Mouse (Mus musculus): Measurements from ENCODE around the gene Cd40. TPM values are rescaled to one million over a fixed set of nuclear protein-coding genes. Genes with fewer than 3 reads are reported as not detected.
A peak's percentile ranks its signal among the peaks of the same experiment; 100 is the strongest.

Gene Cd40
- total and polyA plus RNA-seq, 3 experiments, result 2.0 to 4.6 (median 2.2) TPM

DNA sequence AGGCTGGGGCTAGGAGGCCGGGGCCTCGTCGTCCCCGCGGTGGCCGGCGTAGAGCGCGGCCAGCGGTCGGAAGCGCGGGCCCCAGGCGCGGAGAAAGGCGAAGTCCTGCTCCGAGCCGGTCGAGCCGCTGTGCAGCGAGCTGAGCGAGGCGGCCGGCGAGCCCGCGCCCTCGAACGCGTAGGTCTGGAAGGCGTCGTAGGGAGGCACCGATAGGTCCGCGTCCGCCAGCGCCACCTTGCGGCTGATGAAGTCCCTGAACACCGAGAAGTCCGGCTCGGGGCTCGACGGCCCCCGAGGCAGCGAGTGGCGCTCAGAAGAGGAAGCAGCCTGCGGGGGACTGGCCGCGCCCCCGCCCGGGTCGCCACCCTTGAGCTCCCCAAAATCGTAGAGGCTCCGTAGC lies 56.7 kb downstream of the Cd40 start:
- Histone ChIP-seq H3K4me1 (ENCODE audit: control insufficient read depth, insufficient read depth, low read length) (no peaks in the 10 kb centered on the region), H3K9ac (ENCODE audit: low read depth, low read length) (no peak overlapping the region), H3K27ac (no peak overlapping the region), H3K27me3 (ENCODE audit: control insufficient read depth, insufficient read depth, low read length) (peaks cover 23% of the 10 kb centered on the region), H3K36me3 (ENCODE audit: control insufficient read depth, insufficient read depth, low read length) (no peaks in the 10 kb centered on the region), H3K4me3 (no peak overlapping the region), H3K79me2 (replicated peaks; ENCODE audit: control insufficient read depth, insufficient read depth, low read length) (no peaks in the 10 kb centered on the region)
- intact Hi-C loops (cut with DNase I), result loop anchor here (1.0 to 2.0 kb wide), 2 partner anchors 37 to 159 kb away; no protein-coding TSS in a partner anchor
- TF ChIP-seq POLR2A (IDR thresholded peaks at IDR 0.05; ENCODE audit: insufficient read depth, low read depth, low read length), result no peak
- TF ChIP-seq CTCF (IDR thresholded peaks at IDR 0.05), result peak; percentile 89
- 1% methylated on average over 54 of the region's 54 CpGs for WGBS
- peak; percentile 78 to 85 for DNase-seq

DNA sequence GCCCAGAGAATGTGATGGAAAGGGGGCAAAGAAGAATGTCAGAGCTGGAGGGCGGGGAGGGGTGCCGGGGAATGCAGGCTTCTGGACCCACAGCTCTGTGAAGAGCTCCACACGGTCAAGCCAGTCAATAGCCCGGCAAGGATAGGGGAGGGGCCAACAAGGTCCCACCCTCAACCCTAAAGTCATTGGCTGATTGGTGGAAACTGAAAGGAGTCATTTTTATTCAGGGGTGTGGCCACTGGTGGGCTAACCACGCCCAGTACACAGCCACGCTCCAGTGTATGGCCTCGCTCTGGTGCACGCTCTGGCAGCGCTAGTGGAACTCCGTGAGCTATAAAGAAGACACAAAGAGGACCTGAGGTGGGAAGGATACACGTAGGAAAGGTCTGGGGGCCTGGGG lies 58.3 kb downstream of the Cd40 start:
- Histone ChIP-seq H3K27ac (no peak overlapping the region), H3K4me1 (ENCODE audit: control insufficient read depth, insufficient read depth, low read length) (no peaks in the 10 kb centered on the region), H3K9ac (ENCODE audit: low read depth, low read length) (no peak overlapping the region), H3K27me3 (ENCODE audit: control insufficient read depth, insufficient read depth, low read length) (peaks cover 23% of the 10 kb centered on the region), H3K36me3 (ENCODE audit: control insufficient read depth, insufficient read depth, low read length) (no peaks in the 10 kb centered on the region), H3K4me3 (no peak overlapping the region), H3K79me2 (replicated peaks; ENCODE audit: control insufficient read depth, insufficient read depth, low read length) (no peaks in the 10 kb centered on the region)
- TF ChIP-seq POLR2A (IDR thresholded peaks at IDR 0.05; ENCODE audit: insufficient read depth, low read depth, low read length), result no peak
- TF ChIP-seq EP300 (IDR thresholded peaks at IDR 0.05; ENCODE audit: insufficient read depth, low read depth, low read length), result no peak
- TF ChIP-seq CTCF (IDR thresholded peaks at IDR 0.05), result no peak
- WGBS, result 30% methylated on average over 11 of the region's 11 CpGs
- intact Hi-C loops (cut with DNase I), result loop anchor here (2.0 kb wide), 1 partner anchor 161 kb away; no protein-coding TSS in a partner anchor
- DNase-seq, result no peak

DNA sequence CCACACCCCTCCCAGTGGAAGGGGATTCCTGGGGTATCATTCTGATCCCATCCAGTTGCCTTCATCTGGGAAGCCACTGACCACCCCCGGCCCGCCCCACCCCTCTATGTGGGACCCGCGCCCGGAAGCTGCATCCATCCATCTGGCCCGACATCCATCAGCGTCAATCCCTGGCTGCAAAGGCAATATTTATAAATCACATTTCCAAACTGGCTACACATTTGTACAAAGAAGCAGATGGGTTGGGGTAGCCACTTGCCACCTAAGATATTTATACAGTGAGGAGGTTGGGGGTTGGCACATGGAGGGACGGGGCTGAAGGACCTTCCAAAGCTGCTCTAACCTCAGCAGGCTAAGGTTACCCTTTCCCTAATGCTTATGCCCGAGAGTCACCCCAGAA lies 65.3 kb downstream of the Cd40 start:
- no peak overlapping the region for H3K4me3 ChIP-seq
- H3K9ac ChIP-seq (ENCODE audit: low read depth, low read length), result no peak overlapping the region
- intact Hi-C loops (cut with DNase I), result no loop called here
- no peaks in the 10 kb centered on the region for H3K36me3 ChIP-seq (ENCODE audit: control insufficient read depth, insufficient read depth, low read length)
- 80% methylated on average over 9 of the region's 9 CpGs for WGBS
- TF ChIP-seq CTCF (IDR thresholded peaks at IDR 0.05) (no peak), EP300 (IDR thresholded peaks at IDR 0.05; ENCODE audit: insufficient read depth, low read depth, low read length) (no peak), POLR2A (IDR thresholded peaks at IDR 0.05; ENCODE audit: insufficient read depth, low read depth, low read length) (no peak)
- peaks cover 10% of the 10 kb centered on the region for H3K27me3 ChIP-seq (ENCODE audit: control insufficient read depth, insufficient read depth, low read length)
- H3K27ac ChIP-seq, result no peak overlapping the region
- no peak for DNase-seq
- H3K4me1 ChIP-seq (ENCODE audit: control insufficient read depth, insufficient read depth, low read length), result no peaks in the 10 kb centered on the region
- H3K79me2 ChIP-seq (replicated peaks; ENCODE audit: control insufficient read depth, insufficient read depth, low read length), result no peaks in the 10 kb centered on the region

DNA sequence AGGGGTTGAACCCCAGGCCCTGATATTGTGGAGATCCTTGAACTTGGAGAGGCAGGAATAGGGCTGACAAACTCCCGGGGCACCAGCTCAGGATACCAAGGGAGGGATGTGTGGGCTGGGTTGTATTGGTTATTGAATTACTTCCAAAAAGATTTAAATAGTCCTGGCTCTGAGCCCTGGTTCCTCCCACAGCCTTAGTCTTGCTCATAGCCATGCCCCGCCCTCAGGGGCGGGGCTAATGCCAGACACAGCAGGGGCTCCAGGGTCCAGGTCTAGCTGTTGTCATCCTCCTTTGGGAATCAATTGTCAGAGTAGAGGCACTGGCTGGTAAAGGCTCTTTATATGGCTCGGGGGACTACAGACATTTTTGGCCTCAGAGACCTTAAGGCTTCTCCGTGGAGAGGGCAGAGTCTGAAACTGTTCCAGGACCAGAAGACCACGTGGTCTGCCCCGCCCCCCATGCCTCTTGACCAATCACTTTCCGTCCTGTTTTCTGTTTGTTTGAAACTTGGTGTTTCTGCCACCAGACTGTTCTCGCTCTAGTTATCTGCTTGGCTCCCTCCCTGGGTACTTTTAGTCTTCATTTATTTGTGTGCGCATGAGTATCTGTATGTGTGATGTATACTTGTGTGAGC lies 65.9 kb downstream of the Cd40 start:
- intact Hi-C loops (cut with DNase I), result no loop called here
- TF ChIP-seq POLR2A (IDR thresholded peaks at IDR 0.05; ENCODE audit: insufficient read depth, low read depth, low read length) (no peak), CTCF (IDR thresholded peaks at IDR 0.05) (no peak), EP300 (IDR thresholded peaks at IDR 0.05; ENCODE audit: insufficient read depth, low read depth, low read length) (no peak)
- Histone ChIP-seq H3K79me2 (replicated peaks; ENCODE audit: control insufficient read depth, insufficient read depth, low read length) (no peaks in the 10 kb centered on the region), H3K4me1 (ENCODE audit: control insufficient read depth, insufficient read depth, low read length) (no peaks in the 10 kb centered on the region), H3K36me3 (ENCODE audit: control insufficient read depth, insufficient read depth, low read length) (no peaks in the 10 kb centered on the region), H3K9ac (ENCODE audit: low read depth, low read length) (no peak overlapping the region), H3K4me3 (no peak overlapping the region), H3K27ac (no peak overlapping the region), H3K27me3 (ENCODE audit: control insufficient read depth, insufficient read depth, low read length) (peaks cover 6% of the 10 kb centered on the region; the same call in 1 of the 2 replicates)
- WGBS, result 26% methylated on average over 10 of the region's 10 CpGs
- no peak for DNase-seq

Other genes with a start within 250 kb of the Cd40 start
- gene Zswim1, start 232.9 kb upstream of the Cd40 start, total RNA-seq (2021), result 1 to 10 TPM; 4.5 to 5.3 TPM
- 5.1 and 6.4 TPM in 2 replicates for gene Zswim1, start 232.9 kb upstream of the Cd40 start, polyA plus RNA-seq (2012; rRNA removed)
- gene Spata25, start 227.1 kb upstream of the Cd40 start, total RNA-seq (2021), result under 1 TPM; 0.60 to 0.68 TPM
- 0.23 TPM in 1 of 2 replicates, not detected in the other for gene Spata25, start 227.1 kb upstream of the Cd40 start, polyA plus RNA-seq (2012; rRNA removed)
- 10 to 100 TPM; 94.3 to 99.8 TPM for gene Ctsa, start 222.8 kb upstream of the Cd40 start, total RNA-seq (2021)
- gene Ctsa, start 222.8 kb upstream of the Cd40 start, polyA plus RNA-seq (2012; rRNA removed), result 200 and 232 TPM in 2 replicates
- 10 to 100 TPM; 47.2 to 49.2 TPM for gene Neurl2, start 222.2 kb upstream of the Cd40 start, total RNA-seq (2021)
- gene Neurl2, start 222.2 kb upstream of the Cd40 start, polyA plus RNA-seq (2012; rRNA removed), result 54.2 and 54.8 TPM in 2 replicates
- gene Pltp, start 197.9 kb upstream of the Cd40 start, total RNA-seq (2021), result 10 to 100 TPM; 33.8 to 36.1 TPM
- 57.4 and 71.2 TPM in 2 replicates for gene Pltp, start 197.9 kb upstream of the Cd40 start, polyA plus RNA-seq (2012; rRNA removed)
- 10 to 100 TPM; 25.7 to 31.8 TPM for gene Pcif1, start 176.3 kb upstream of the Cd40 start, total RNA-seq (2021)
- 18.4 and 20.8 TPM in 2 replicates for gene Pcif1, start 176.3 kb upstream of the Cd40 start, polyA plus RNA-seq (2012; rRNA removed)
- 1 to 10 TPM; 8.0 to 8.2 TPM for gene Zfp335, start 143.9 kb upstream of the Cd40 start, total RNA-seq (2021)
- 14.0 and 14.3 TPM in 2 replicates for gene Zfp335, start 143.9 kb upstream of the Cd40 start, polyA plus RNA-seq (2012; rRNA removed)
- gene Mmp9, start 114.8 kb upstream of the Cd40 start, total RNA-seq (2021), result under 1 TPM; 0.93 to 0.99 TPM
- gene Mmp9, start 114.8 kb upstream of the Cd40 start, polyA plus RNA-seq (2012; rRNA removed), result 3.5 and 5.1 TPM in 2 replicates
- 1 to 10 TPM; 2.2 to 2.3 TPM for gene Slc12a5, start 94.8 kb upstream of the Cd40 start, total RNA-seq (2021)
- gene Slc12a5, start 94.8 kb upstream of the Cd40 start, polyA plus RNA-seq (2012; rRNA removed), result 1.5 TPM in 2 replicates
- 10 to 100 TPM; 18.6 to 20.6 TPM for gene Ncoa5, start 20.8 kb upstream of the Cd40 start, total RNA-seq (2021)
- 16.4 and 21.2 TPM in 2 replicates for gene Ncoa5, start 20.8 kb upstream of the Cd40 start, polyA plus RNA-seq (2012; rRNA removed)
- not detected for gene 1700025C18Rik, start 35.1 kb downstream of the Cd40 start, total RNA-seq (2021)
- gene 1700025C18Rik, start 35.1 kb downstream of the Cd40 start, polyA plus RNA-seq (2012; rRNA removed), result not detected in 2 replicates
- under 1 TPM; 0.50 to 0.65 TPM for gene Cdh22, start 179.2 kb downstream of the Cd40 start, total RNA-seq (2021)
- gene Cdh22, start 179.2 kb downstream of the Cd40 start, polyA plus RNA-seq (2012; rRNA removed), result 0.76 and 1.0 TPM in 2 replicates
- 10 to 100 TPM; 15.9 to 18.1 TPM for gene Slc35c2, start 232.2 kb downstream of the Cd40 start, total RNA-seq (2021)
- gene Slc35c2, start 232.2 kb downstream of the Cd40 start, polyA plus RNA-seq (2012; rRNA removed), result 43.6 and 46.4 TPM in 2 replicates

All from heart, adult 2 months (tissue).